9 mouse cellular contexts compared by ENCODE assay signal in genomic region chr11:98930773-98931512, GRCm38 (mm10). TPM values are rescaled to one million over a fixed set of nuclear protein-coding genes. Genes with fewer than 3 reads are reported as not detected.
A peak's percentile ranks its signal among the peaks of the same experiment; 100 is the strongest.
DNase-seq lines count a peak whose midpoint lies in the region; ATAC-seq and TF ChIP-seq lines count a peak whose summit lies in the region.
"Had no signal": no experiment of that assay in that cellular context is flagged by ENCODE, and none has a peak within 500 bp of the region (broad histone marks: within the 10 kb centered on the region; RNA-seq: fewer than 3 reads in every experiment).

No protein-coding gene starts in this region.

- H3K4me3 ChIP-seq in embryonic fibroblast, embryonic 13.5 days (ENCODE audit: insufficient read depth, low read length) = no peak overlapping the region
- no peak overlapping the region for H3K4me3 ChIP-seq in kidney, embryonic 16.5 days (ENCODE audit: low read length)
- no peak overlapping the region for H3K4me3 ChIP-seq in neural tube, embryonic 14.5 days (ENCODE audit: low read depth, low read length)
- H3K4me3 ChIP-seq: erythroblast, embryonic 14.5 days had no signal

- no peaks in the 10 kb centered on the region for H3K9me3 ChIP-seq in kidney, embryonic 16.5 days (ENCODE audit: low read length)
- no peaks in the 10 kb centered on the region for H3K9me3 ChIP-seq in neural tube, embryonic 14.5 days (ENCODE audit: control insufficient read depth, low read length)

- DNase-seq in cerebellum, adult 11 months = peak; percentile 54
- no peak for DNase-seq in cerebellum, postnatal 4 days (ENCODE audit: low spot score in 2 of 2)
- DNase-seq in 3134 (ENCODE audit: extremely low read depth, insufficient read length, low spot score) = peak; percentile 83
- DNase-seq in frontal cortex, adult 2 months (ENCODE audit: extremely low spot score in 1 of 2, low spot score in 1 of 2) = no peak
- DNase-seq in spleen, postnatal 14 days (ENCODE audit: low spot score in 2 of 2) = no peak

- no peak overlapping the region for H3K4me2 ChIP-seq in kidney, embryonic 16.5 days (replicated peaks; ENCODE audit: low read depth, low read length)
- H3K4me2 ChIP-seq in neural tube, embryonic 14.5 days (ENCODE audit: low read depth, low read length) = peak overlapping the region; percentile 21; the same call in 1 of the 2 replicates

- 36% methylated on average over 10 of the region's 10 CpGs for WGBS in kidney, embryonic 16.5 days
- 39% methylated on average over 10 of the region's 10 CpGs for WGBS in neural tube, embryonic 14.5 days

- peak overlapping the region; percentile 25; the same call in 1 of the 2 replicates for H3K27ac ChIP-seq in embryonic fibroblast, embryonic 13.5 days (ENCODE audit: insufficient read depth, low read length)
- H3K27ac ChIP-seq in kidney, embryonic 16.5 days (ENCODE audit: low read length) = peak overlapping the region; percentile 50
- peak overlapping the region; percentile 60; the same call in 1 of the 2 replicates for H3K27ac ChIP-seq in neural tube, embryonic 14.5 days (ENCODE audit: low read depth, low read length)

- no peak for ATAC-seq in kidney, embryonic 16.5 days (ENCODE audit: low FRiP score, low TSS enrichment)
- ATAC-seq in neural tube, embryonic 14.5 days (ENCODE audit: low read depth) = no peak

- H3K9ac ChIP-seq in kidney, embryonic 16.5 days (replicated peaks; ENCODE audit: low read length) = peak overlapping the region; percentile 31; the same call in 1 of the 2 replicates
- H3K9ac ChIP-seq in neural tube, embryonic 14.5 days (replicated peaks; ENCODE audit: low read depth, low read length) = peak overlapping the region; percentile 32; the same call in 1 of the 2 replicates

- no peak for TF ChIP-seq POLR2A in embryonic fibroblast, embryonic 13.5 days (IDR thresholded peaks at IDR 0.05; ENCODE audit: low read depth, low read length)

- no peaks in the 10 kb centered on the region for H3K27me3 ChIP-seq in kidney, embryonic 16.5 days (ENCODE audit: insufficient read depth, low read length)
- H3K27me3 ChIP-seq in neural tube, embryonic 14.5 days (ENCODE audit: control insufficient read depth, insufficient read depth, low read length) = no peaks in the 10 kb centered on the region

- TF ChIP-seq CTCF in embryonic fibroblast, embryonic 13.5 days (IDR thresholded peaks at IDR 0.05; ENCODE audit: borderline replicate concordance, insufficient read depth, low read length) = no peak

- H3K4me1 ChIP-seq in embryonic fibroblast, embryonic 13.5 days (ENCODE audit: control insufficient read depth, insufficient read depth, low read length) = peaks cover 29% of the 10 kb centered on the region
- H3K4me1 ChIP-seq in kidney, embryonic 16.5 days (ENCODE audit: insufficient read depth, low read length) = peaks cover 80% of the 10 kb centered on the region
- peaks cover 63% of the 10 kb centered on the region for H3K4me1 ChIP-seq in neural tube, embryonic 14.5 days (ENCODE audit: control insufficient read depth, insufficient read depth, low read length)

- H3K36me3 ChIP-seq in kidney, embryonic 16.5 days (ENCODE audit: insufficient read depth, low read length) = no peaks in the 10 kb centered on the region
- H3K36me3 ChIP-seq in neural tube, embryonic 14.5 days (ENCODE audit: control insufficient read depth, insufficient read depth, low read length) = no peaks in the 10 kb centered on the region

RNA-seq across cellular contexts. Expression of gene Rara, which starts 3.3 kb away (rescaled TPM):
- 26.8 and 28.2 TPM in 2 replicates for polyA plus RNA-seq in embryonic fibroblast, embryonic 13.5 days (2011; ENCODE audit: insufficient read length, low read depth, missing spikeins)
- polyA plus RNA-seq in kidney, embryonic 16.5 days (2015; fragmentation: Nextera tagmentation; extraction: Ambion mirVana) = 31.4 and 32.5 TPM in 2 replicates
- 22.1 and 22.3 TPM in 2 replicates for polyA plus RNA-seq in neural tube, embryonic 14.5 days (2014; fragmentation: Nextera tagmentation; extraction: Ambion mirVana)
- polyA plus RNA-seq in frontal cortex, adult 2 months (2012; rRNA removed) = 6.4 and 7.9 TPM in 2 replicates

RNA-seq across cellular contexts. Expression of gene Cdc6, which starts 23.3 kb away (rescaled TPM):
- polyA plus RNA-seq in embryonic fibroblast, embryonic 13.5 days (2011; ENCODE audit: insufficient read length, low read depth, missing spikeins) = 7.4 and 11.8 TPM in 2 replicates
- 36.2 and 38.6 TPM in 2 replicates for polyA plus RNA-seq in kidney, embryonic 16.5 days (2015; fragmentation: Nextera tagmentation; extraction: Ambion mirVana)
- polyA plus RNA-seq in neural tube, embryonic 14.5 days (2014; fragmentation: Nextera tagmentation; extraction: Ambion mirVana) = 2.1 and 2.8 TPM in 2 replicates
- 0.62 and 0.67 TPM in 2 replicates for polyA plus RNA-seq in frontal cortex, adult 2 months (2012; rRNA removed)

RNA-seq across cellular contexts. Expression of gene Gjd3, which starts 51.9 kb away (rescaled TPM):
- not detected in 2 replicates for polyA plus RNA-seq in embryonic fibroblast, embryonic 13.5 days (2011; ENCODE audit: insufficient read length, low read depth, missing spikeins)
- 0.59 TPM in 1 of 2 replicates, not detected in the other for polyA plus RNA-seq in kidney, embryonic 16.5 days (2015; fragmentation: Nextera tagmentation; extraction: Ambion mirVana)
- 0.89 and 2.2 TPM in 2 replicates for polyA plus RNA-seq in neural tube, embryonic 14.5 days (2014; fragmentation: Nextera tagmentation; extraction: Ambion mirVana)
- polyA plus RNA-seq in frontal cortex, adult 2 months (2012; rRNA removed) = 2.9 and 3.3 TPM in 2 replicates
- polyA plus RNA-seq: erythroblast, embryonic 14.5 days had no signal

Comparison
In these comparisons a context has a peak if more than half of its experiments do, and no peak if none do; other contexts are left out.
1. DNase-seq: peak in cerebellum, adult 11 months (single experiment) and 3134 (single experiment); none in cerebellum, postnatal 4 days (0 of 2), frontal cortex, adult 2 months (0 of 2) and spleen, postnatal 14 days (0 of 2).
2. Peak in every context shown above with its lines, with median percentiles within 50 percentile points of each other: H3K27ac ChIP-seq.